Mouse (Mus musculus) cerebellum, adult 11 months (tissue): ENCODE measurements at regions not wholly inside any gene's neighbourhood (a gene's known extent, or its start where the extent isn't known, plus 50 kb on each side); places are given as distances from the start of the nearest gene placed in this dataset.

Experiments used
- DNase-seq: peaks from one replicate; pipeline ENCODE4 v3.0.0; 2022

GRCm38 (mm10) chr11:17630172-17630553, 323.5 kb downstream of the Etaa1 start:
- DNase-seq = no peak

DNA sequence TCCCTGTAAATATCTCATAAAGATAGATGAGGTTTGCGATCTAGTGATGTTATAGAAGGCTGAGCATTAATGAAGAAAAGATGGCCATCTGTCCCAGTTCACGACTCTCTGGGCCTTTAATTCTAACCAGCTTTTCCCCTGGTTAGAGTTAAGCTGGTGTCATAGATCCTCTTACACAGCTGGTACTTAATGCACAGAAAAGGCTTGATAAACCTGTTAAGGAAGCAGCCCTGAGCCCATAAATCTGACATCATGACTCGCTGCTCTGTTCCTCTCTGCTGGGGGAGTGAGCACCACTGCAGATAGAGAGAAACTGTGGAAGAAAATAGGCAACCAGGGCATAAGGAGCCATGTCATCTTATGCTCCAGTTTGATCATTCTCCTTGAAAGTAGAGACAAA, 316.5 kb downstream of the Etaa1 start:
- DNase-seq = no peak

DNA sequence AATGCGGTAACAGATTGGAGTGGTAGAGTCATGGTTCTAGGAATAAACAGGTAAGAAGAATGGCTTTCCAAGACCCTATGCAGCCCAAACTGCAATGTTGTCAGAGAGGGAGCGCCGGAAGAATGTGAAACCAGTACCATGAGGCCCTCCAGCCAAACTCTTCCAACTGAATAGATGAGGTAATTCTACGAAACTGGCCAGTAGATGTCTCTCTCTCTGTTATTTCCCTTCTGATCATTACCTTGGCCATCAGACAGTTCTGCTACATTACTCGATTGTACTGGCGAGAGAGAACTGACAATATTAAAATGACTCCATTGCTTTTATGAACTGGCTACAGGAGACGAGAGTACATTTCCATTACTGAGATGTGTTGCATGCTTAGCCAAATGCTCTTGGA, 313.8 kb downstream of the Etaa1 start:
- DNase-seq = no peak

DNA sequence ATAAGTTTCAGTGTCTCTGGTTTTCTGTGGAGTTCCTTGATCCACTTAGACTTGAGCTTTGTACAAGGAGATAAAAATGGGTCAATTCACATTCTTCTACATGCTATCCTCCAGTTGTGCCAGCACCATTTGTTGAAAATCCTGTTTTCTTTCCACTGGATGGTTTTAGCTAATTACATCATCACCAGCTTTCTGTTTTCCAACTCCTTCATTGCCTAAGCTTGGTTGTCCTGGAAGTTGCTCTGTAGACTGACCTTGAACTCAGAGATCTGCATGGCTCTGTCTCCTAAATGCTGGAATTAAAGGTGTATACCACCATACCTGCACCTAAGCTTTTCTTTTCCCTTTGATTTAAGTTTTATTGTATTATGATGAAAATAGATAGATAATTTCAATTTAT, 306.2 kb downstream of the Etaa1 start:
- DNase-seq = no peak

DNA sequence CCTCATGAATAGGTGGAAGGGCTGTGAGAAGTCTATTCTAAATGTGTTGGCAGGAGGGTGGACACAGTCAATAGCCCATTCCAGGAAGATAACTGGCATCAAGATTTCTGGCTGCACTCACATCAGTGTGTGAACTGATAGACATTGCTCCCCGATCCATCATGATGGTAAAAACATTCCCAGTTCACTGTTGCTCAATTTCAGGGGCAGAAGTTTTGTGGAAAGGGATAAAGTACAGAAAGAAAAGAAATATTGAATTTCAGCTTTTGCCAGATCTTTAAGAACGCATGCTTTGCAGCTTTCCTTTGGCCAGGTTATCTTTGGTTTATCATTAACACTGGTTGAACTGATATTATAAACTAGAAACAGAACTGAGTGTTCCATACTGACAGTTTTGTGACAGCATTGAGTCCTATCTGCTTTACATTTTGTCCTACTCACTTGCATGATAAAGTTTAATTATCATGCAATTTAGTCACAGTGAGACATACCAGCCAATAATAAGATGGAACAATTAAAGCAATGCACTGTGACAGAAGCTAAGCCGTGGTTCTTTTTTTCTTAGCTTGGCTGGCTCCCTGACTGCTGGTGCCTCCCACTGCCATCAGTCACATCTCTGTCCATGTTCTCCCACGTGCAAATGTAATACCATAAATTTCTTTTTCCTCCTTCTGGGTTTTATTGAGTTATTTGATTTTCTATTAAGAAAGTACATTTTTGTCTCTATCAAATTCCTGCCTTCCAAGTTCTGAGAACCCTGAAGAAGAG, 302.1 kb downstream of the Etaa1 start:
- no peak for DNase-seq

GRCm38 (mm10) chr11:17655840-17656239, 297.8 kb downstream of the Etaa1 start:
- no peak for DNase-seq

- DNase-seq = no peak
Measured at GRCm38 (mm10) chr11:17657720-17658119, 296.0 kb downstream of the Etaa1 start.

- no peak for DNase-seq
Measured at GRCm38 (mm10) chr11:17658289-17658688, 295.4 kb downstream of the Etaa1 start.

- DNase-seq = no peak
Measured at GRCm38 (mm10) chr11:17658717-17659116, 295.0 kb downstream of the Etaa1 start.

GRCm38 (mm10) chr11:17663893-17664292, 289.8 kb downstream of the Etaa1 start:
- peak; percentile 36 for DNase-seq

DNA sequence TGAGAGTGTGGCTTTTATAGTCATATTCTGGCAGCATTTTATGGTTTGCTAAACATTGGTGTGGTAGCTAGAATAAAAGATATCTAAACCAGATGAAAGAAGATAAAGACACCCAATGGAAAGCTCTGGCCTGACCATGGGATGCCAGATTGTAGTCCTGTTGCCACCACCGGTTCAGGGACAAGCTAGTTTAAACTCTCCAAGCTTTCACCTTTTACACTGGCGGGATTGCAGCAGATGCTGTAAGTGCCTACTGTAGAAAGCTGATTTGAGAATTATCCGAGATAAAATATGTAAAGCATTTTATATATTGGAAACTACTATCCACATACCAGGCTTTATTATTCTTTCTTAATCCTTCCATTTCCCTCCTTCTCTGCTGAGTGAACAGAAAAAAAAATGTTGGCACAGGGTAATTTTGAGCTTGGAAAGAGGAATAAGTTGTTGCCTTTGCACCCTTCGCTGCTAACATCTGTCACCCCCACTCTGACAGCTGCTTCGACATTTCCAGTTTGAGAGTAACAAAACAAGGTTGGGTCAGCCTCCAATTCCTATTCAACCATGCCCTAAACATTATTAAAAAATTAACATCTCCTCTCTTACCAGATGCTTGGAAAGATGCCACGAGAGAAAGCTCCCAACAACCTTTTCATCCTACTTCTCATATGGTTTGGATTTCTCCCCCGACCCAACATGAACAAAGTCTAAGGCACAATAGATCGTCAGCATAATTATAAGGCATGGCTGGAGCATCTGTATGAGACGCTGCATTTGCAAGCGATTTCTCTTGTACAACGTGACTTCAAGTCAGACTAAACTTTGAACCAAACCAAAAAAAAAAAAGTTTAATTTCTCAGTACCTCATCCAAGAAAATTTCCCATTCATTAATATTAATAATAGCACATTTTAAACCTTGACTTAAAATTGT, 287.8 kb downstream of the Etaa1 start:
- no peak for DNase-seq

DNA sequence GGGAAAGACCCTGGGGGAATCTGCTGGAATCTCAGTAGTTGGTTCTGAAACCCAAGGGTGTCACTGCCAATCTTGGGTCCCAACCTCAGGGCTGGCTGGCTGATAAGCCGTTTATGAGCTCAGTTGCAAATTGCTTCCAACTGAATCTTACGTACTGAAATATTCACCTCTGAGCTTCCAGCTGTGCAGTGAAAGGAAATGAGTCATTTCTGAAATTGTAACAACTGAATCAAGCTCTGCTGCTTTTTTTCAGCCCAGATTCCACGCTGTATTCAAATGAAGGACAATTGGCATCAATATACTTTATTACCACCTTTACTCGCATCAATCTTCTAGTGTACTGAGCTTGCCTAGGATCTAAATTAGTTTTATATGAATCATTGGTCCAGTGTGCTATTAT, 272.7 kb downstream of the Etaa1 start:
- no peak for DNase-seq

DNA sequence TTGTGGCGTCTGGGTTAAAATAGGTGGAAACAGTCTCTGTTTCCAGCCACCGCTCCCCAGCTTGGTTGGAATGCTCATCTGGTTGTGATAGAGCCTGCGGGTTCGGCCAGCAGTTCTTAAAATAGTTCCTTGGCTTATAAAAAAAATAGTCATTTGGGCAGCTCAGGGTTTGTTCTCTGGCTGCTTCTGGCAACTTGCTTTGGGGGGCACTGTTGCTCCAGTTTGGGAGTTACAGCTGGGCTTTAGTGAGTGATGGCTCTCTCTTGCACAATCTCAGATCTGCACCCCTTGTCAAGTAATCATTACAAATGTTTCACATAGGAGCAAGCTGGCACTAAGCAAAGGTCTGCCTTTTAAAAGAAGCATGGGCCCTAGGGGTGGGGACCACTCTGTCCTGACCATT, 268.0 kb downstream of the Etaa1 start:
- peak; percentile 49 for DNase-seq

DNA sequence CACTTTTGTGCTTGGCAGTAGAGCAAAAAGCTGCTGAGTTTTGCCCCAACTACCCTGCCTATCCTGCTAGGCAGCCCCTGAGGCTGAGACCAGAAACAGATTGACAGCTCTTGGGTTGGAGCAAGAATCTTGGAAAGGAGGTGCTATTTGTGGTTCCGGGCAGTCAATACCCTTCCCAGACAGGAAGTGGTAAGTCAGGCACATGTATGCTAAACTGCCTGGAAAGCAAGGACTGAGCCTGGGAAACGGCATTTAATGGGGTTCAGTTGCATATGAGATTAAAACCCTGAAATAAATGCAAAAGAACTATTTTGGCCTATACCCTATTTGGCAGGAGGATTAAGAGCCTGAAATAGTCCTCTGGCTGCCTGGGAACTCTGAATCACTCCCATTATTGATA, 266.9 kb downstream of the Etaa1 start:
- DNase-seq = no peak

GRCm38 (mm10) chr11:17694145-17694544, 259.5 kb downstream of the Etaa1 start:
- DNase-seq = no peak

- DNase-seq = no peak
Measured at GRCm38 (mm10) chr11:17708769-17709168, 244.9 kb downstream of the Etaa1 start.

- DNase-seq = no peak
Measured at GRCm38 (mm10) chr11:17722051-17722450, 231.6 kb downstream of the Etaa1 start.

- no peak for DNase-seq
Measured at GRCm38 (mm10) chr11:17727258-17728034, 226.2 kb downstream of the Etaa1 start.

- no peak for DNase-seq
Measured at GRCm38 (mm10) chr11:17733075-17733474, 220.6 kb downstream of the Etaa1 start.

DNA sequence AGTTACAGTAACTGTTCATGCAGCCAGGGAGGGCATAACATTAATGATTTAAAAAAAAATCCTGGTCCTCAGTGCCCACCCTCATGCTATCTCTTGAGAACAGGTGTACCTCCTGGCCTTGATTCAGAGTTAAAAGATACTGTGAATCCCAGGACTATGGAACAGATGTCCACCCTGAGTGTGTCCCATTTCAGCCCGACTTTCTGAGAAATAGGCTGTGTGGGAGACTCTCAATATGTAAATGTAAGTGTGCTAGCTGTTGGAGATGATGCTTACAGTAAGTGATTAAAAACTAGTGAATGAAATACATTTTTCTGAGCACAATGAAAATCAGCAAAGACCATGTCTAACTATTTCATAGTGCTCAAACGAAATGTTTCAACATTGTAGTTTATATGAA, 219.2 kb downstream of the Etaa1 start:
- DNase-seq = no peak

- DNase-seq = peak; percentile 53
Measured at GRCm38 (mm10) chr11:17738879-17739278, 214.8 kb downstream of the Etaa1 start.

GRCm38 (mm10) chr11:17743821-17744220, 209.9 kb downstream of the Etaa1 start:
- no peak for DNase-seq

DNA sequence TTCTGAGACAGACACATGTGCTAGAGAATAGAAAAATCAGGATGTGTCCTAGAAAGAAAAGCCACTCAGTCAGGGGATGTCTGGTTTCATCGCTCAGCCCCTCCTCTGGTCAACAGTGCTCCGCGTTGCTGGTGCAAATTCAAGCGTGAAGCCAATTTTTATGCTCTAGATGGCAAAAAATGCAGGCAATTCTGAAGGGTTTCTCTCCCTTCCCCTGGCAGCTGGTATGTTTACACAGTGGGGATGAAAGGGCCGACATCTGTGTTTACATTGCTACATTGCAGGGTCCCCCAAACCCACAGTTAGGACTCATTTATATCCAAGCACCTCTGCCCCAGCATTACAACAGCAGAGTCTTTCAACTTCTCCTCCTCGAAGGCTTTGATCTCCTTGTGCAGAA, 203.3 kb downstream of the Etaa1 start:
- DNase-seq = no peak
